Mouse (Mus musculus): ENCODE measurements around the gene Upf3b.
"Not testable (repeated sequence)": the region's sequence is repeated elsewhere in the genome, so short reads cannot be mapped to it uniquely, and the experiment has no call there.

The Upf3b gene

DNA sequence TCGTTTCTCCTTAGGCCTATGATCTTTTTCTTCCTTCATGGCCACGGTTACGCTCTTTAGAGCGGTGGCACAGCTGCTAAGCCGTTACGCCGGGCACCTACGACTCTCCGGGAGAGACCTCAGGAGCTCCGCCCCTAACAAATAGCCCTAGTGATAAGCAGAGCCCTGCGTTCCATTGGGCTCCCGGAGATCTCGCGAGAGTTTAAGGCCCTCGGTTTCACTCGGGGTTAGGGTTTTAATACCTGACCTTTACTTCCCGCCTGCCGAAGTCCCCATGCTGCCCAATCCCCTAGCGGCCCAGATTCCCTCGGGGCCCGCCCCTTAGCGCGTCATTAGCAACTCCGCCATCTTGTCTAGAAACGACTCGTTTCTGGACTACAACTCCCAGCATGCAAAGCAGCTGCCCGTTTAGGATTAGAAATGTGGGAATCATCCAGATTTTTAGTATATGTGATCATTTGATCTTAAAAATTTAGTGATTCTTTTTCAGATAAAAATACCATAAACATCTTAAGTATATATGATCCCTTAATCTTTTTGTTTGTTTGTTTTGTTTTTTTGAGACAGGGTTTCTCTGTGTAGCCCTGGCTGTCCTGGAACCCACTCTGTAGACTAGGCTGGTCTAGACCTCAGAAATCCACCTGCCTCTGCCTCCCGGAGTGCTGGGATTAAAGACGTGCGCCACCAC lies at the start of gene Upf3b:
TSS of gene Upf3b (minus strand) at position 130 of the 688 bp plus-strand sequence.
- peak; percentile 79 to 90 for DNase-seq (ENCODE audit: low spot score in 2 of 2)

GRCm38 (mm10) chrX:37157839-37158238 lies 47.7 kb upstream of the Upf3b start:
- no peak for DNase-seq (ENCODE audit: low spot score in 2 of 2)

DNA sequence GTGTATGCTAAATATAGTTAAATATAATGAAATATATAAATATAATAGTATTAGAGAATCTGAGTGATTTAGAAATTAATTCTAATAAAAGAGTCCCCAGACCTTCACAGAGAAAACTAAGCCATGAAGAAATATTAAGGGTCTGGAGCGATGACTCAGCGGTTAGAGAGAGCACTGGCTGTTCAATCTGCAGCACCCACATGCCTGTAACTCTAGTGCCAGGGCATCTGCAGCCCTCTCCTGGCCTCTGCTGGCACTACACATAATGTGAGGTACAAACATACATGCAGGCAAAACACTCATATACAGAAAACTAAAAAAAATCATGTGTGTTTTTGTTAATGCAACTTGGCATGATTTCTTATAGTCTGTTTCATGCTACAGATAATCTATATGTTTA lies 34.8 kb upstream of the Upf3b start:
- DNase-seq (ENCODE audit: low spot score in 2 of 2): no peak

DNA sequence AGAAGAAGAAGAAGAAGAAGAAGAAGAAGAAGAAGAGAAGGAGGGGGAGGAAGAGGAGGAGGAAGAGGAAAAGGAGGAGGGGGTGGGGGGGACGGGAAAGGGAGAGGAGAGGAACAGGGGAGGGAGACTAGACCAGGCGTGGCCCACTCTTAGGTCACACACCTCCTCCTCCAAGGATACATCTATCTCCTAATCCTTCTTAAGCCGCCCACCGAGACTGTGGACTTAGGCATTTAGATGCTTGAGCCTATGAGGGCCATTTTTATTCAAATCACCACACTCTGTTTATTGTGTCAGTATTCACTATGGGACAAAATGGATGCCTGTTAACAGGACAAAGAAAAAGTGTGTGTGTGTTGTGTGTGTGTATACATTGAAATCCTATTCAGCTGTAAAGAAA lies 34.4 kb upstream of the Upf3b start:
- DNase-seq (ENCODE audit: low spot score in 2 of 2): not testable (repeated sequence)

DNA sequence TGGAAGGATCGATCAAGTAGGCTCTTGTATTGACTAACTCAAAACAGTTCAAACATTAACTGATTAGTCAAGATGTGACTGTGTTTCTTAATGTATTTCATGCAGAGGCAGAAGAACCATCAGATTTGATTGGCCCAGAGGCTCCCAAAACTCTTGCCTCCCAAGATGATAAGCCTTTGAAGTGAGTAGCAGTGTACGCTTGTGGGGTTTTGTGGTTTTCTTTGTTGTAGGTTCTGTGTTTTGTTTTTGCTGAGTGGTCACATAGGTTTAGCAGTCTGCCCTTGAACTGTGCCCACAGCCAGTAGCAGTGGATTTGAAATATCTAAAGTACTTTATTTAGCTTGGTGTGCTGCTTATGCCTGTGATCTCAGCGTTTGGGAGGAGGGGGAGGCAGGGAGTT lies 31.6 kb upstream of the Upf3b start:
- no peak for DNase-seq (ENCODE audit: low spot score in 2 of 2)

DNA sequence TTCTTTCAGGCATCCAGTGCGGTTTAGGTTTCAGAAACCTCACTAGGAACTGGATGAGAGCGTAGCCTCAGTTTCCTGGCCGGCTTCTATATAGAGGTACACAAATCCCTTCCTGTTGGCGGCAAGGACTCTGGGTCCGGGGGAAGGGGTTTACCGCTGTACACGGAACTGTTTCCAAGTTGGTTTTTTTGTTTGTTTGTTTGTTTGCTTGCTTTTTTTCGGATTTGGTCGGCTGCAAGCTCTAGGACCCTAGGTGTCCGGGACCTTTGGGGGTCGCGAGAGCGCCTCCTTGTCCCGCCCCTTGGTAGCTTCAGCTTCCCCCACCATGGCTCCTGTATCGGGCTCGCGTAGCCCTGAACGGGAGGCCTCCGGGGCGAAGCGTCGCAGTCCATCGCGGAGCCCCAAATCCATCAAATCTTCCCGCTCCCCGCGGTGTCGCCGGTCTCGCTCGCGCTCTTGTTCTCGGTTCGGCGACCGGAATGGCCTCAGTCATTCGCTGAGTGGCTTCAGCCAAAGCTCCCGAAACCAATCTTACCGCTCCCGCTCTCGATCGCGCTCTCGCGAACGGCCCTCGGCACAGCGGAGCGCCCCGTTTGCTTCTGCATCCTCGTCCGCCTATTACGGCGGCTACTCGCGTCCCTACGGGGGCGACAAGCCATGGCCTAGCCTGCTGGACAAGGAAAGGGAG lies 16.7 kb upstream of the Upf3b start, which contains the start of gene Nkap:
TSS of gene Nkap (plus strand) at position 125 of the 688 bp plus-strand sequence.
- peak; percentile 45 to 54 for DNase-seq (ENCODE audit: low spot score in 2 of 2)

DNA sequence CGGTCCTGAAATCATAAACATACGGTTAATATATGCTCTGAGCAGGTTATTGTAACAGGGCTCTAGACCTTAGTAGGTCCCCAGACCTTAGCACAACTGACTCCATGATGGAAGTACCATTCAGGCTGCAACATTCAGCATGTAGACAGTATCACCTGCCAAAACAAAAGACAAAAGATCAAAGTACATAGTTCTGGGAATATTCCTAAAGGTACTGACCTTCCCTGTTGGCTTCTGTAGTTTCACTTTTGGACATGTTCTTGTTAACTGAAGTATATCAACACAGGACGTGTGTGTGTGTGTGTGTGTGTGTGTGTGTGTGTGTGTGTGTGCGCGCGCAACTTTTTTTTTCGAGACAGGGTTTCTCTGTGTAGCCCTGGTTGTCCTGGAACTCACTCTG lies 15.4 kb upstream of the Upf3b start:
- DNase-seq (ENCODE audit: low spot score in 2 of 2): no peak

DNA sequence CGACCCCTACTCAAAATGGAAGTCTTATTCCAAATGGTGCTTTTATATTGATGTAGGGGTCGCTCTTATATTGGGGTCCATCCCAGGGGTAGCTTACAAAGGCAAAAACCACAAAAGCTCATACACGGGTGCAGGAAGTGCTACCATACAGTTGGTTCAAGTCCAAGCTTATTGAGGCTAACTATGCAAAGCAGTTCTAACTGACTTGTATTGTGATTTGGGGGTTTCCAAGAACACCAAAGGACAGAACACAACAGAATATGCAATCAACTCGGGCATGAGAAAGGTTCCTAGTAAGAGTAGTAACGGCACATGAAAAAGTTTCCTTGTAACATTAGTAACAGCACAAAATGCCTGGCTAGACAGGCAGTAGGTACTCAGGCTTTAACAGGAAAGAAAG lies 10.1 kb upstream of the Upf3b start:
- no peak for DNase-seq (ENCODE audit: low spot score in 2 of 2)

DNA sequence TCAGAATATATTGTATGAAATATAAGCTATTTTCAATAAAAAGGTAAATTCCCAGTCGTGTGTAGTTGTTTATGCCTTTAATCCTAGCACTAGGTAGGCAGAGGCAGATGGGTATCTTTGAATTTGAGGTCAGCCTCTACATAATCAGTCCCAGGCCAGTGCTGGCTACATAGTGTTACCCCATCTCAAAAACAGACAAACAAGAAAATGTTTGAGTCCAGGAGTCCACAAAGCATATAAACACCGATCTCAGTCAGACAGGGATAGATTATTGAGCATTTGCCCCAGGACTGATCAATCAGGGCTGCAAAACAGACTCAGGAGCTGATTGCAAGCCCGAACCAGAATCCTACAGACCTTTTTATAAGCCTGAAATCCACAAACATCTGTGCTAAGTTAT lies 9.5 kb upstream of the Upf3b start:
- DNase-seq (ENCODE audit: low spot score in 2 of 2): no peak

DNA sequence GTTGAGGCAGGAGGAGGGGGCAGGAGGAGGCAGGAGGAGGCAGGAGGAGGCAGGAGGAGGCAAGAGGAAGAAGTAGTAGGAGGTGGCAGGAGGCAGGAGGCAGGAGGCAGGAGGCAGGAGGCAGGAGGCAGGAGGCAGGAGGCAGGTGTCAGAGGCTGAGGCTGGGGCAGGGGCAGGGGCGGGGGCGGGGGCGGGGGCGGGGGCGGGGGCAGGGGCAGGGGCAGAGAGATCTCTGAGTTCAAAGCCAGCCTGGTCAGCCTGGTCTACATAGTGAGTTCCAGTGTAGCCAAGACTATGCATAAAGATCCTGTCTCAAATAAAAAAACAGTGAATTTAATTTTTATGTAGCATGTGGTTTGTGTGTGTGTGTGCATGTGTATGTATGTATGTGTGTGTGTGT lies 7.0 kb upstream of the Upf3b start:
- no peak for DNase-seq (ENCODE audit: low spot score in 2 of 2)

GRCm38 (mm10) chrX:37110881-37111193 lies 715 bp upstream of the Upf3b start:
- no peak for DNase-seq (ENCODE audit: low spot score in 2 of 2)

GRCm38 (mm10) chrX:37109526-37110192 lies 463 bp downstream of the Upf3b start:
- no peak for DNase-seq (ENCODE audit: low spot score in 2 of 2)

GRCm38 (mm10) chrX:37103826-37104225 lies 6.3 kb downstream of the Upf3b start:
- no peak for DNase-seq (ENCODE audit: low spot score in 2 of 2)

- DNase-seq (ENCODE audit: low spot score in 2 of 2): no peak
Observed at GRCm38 (mm10) chrX:37098681-37099080, 11.4 kb downstream of the Upf3b start.

GRCm38 (mm10) chrX:37095106-37095768 lies 14.9 kb downstream of the Upf3b start:
- DNase-seq (ENCODE audit: low spot score in 2 of 2): no peak

DNA sequence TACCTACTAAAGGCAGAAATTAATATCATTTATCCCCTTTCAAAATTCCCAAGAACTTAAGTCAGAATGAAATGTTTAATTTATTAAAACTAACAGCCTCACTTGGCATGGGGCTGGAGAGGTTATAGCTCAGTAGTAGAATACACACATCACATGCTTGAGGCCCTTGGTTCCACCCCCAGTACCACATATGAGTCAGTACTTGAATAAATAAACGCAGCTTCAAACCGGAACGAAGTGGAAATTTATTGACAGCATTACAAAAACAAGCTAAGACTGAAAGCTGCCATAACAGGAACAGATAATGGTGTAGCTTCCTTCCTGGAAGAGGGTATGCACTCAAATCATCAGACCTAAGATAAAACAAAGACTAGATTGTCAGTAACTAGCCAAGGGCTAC lies 18.7 kb downstream of the Upf3b start:
- no peak for DNase-seq (ENCODE audit: low spot score in 2 of 2)

DNA sequence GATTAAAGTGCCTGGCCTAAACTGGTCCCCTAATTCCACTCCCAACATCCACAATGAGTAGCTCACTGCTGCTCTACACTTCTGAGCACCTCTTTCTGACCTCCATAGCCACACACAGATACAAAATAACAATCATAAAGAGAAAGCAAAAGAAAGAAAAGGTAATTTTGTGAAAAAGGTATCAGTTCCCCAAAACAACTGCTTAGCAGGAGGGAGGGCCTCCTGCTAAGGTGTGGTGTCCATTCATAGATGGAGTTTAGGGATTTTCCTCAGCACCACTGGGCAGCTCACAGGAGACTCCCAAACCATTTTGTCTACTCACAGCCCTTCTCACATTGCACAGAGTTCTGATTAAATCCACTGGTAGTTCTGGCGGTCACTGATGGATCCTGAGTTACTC lies 21.3 kb downstream of the Upf3b start:
- no peak for DNase-seq (ENCODE audit: low spot score in 2 of 2)

GRCm38 (mm10) chrX:37085665-37086064 lies 24.5 kb downstream of the Upf3b start:
- no peak for DNase-seq (ENCODE audit: low spot score in 2 of 2)

DNA sequence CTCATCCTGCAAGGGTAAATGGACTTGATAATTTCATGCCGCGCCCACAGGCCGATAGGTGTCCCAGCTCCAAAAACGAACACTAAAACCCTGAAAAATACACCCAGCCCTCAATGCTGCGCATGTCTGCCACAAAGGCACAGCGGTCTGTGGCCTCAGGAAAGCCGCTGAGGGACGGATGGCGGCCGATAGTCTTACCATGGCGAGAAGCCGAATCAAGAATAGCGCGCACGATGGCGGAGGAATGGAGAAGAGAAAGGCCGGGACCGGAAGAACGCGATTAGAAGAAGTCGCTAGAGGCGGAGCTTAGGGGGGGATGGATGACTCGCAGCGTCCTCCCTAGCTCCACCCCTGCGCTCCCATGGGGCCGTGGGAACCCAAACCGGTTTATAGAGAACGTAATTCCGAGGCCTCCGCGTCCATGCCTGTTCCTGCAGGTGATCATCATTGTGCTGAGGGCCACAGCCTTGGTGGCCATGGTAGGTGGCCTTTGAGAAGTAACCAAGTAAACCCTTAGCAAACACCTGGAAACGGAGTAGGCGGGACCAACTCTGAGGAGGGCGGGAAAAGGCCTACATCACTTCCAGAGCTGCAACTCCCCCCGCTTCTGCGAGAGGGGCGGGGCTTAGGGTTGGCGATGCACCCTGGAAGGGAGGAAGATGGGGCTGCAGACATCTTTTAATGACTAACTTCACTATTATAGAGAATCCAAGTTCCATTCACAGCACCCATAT lies 25.0 kb downstream of the Upf3b start, which contains the start of gene Rpl39:
TSS of gene Rpl39 (minus strand) at position 476 of the 734 bp plus-strand sequence.
- peak; percentile 75 to 86 for DNase-seq (ENCODE audit: low spot score in 2 of 2)

DNA sequence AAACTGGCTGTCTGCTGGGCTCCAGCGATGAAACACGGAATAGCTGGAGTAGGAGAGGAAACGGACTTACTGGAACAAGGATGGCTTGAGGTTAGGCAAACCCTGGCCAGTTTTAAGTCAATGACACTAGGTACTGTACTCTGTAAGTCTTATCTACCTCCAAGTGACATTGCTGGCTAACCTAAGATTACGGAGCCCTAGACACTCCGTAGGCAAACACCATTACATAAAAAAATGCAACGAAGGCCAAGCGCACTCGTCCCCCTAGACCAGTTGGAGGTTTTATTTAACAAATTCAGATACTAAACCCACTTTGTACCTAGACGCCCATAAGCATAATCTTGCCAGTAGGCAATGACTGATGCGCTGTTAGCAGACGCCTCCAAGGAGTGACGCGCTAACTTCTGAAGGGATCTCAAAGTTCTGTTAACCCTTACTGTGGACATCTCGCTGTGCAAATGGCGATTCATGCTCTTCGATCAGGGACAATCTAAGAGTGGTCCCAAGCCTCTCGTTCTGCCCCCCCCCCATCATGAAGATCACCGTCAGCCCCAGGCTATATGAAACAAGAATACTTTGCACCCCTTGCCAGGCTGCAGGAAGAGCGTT lies 25.7 kb downstream of the Upf3b start:
- DNase-seq (ENCODE audit: low spot score in 2 of 2): no peak

DNA sequence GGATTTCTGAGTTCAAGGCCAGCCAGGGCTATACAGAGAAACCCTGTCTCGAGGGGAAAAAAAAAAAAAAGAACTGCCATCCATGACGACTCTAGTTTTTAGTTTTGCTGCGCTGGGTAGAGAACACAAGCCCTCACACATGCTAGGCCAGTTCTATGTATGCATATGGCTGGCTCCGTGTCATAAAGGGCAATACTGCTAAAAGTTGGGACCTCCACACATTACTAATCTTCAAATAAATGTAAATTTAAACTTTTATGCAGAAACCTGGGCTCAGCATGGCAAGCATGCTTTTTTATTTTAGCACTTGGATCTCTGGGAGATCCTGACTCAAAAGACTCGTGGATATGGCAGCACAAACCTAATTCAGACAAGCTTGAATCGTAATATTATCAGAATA lies 28.9 kb downstream of the Upf3b start:
- DNase-seq (ENCODE audit: low spot score in 2 of 2): no peak
